Mouse (Mus musculus) cerebellum, adult 9-11 months (tissue): Measurements from ENCODE around the gene Rnase11.
"Not testable (repeated sequence)": the region's sequence is repeated elsewhere in the genome, so short reads cannot be mapped to it uniquely, and the experiment has no call there.

Experiments used
- DNase-seq: peaks from one replicate; pipeline ENCODE4 v3.0.0; 2022

Rnase11 gene

GRCm38 (mm10) chr14:51079180-51079579 lies 29.2 kb upstream of the Rnase11 start:
- no peak for DNase-seq

GRCm38 (mm10) chr14:51074335-51074734 lies 24.4 kb upstream of the Rnase11 start, which contains the start of gene Olfr750:
Gene Olfr750 (minus strand): TSS chr14:51074435.
- DNase-seq, result no peak

GRCm38 (mm10) chr14:51069617-51070016 lies 19.7 kb upstream of the Rnase11 start:
- no peak for DNase-seq

- DNase-seq, result no peak
Measured at GRCm38 (mm10) chr14:51068956-51069355, 19.0 kb upstream of the Rnase11 start.

- no peak for DNase-seq
Measured at GRCm38 (mm10) chr14:51060761-51061160, 10.8 kb upstream of the Rnase11 start.

GRCm38 (mm10) chr14:51057401-51057831 lies 7.5 kb upstream of the Rnase11 start, which contains the start of gene Rnase12:
Gene Rnase12 (minus strand): TSS chr14:51057661.
- DNase-seq, result no peak

GRCm38 (mm10) chr14:51054243-51055237 lies 4.6 kb upstream of the Rnase11 start:
- DNase-seq, result no peak

GRCm38 (mm10) chr14:51053176-51053575 lies 3.2 kb upstream of the Rnase11 start:
- no peak for DNase-seq

- DNase-seq, result no peak
Measured at GRCm38 (mm10) chr14:51051941-51052340, 2.0 kb upstream of the Rnase11 start.

- DNase-seq, result no peak
Measured at GRCm38 (mm10) chr14:51047846-51048245, 2.1 kb downstream of the Rnase11 start.

GRCm38 (mm10) chr14:51041769-51042168 lies 8.2 kb downstream of the Rnase11 start, which contains the start of gene Rnase9:
Gene Rnase9 (minus strand): TSS chr14:51041869.
- no peak for DNase-seq

GRCm38 (mm10) chr14:51036214-51036613 lies 13.7 kb downstream of the Rnase11 start:
- DNase-seq, result no peak

- DNase-seq, result no peak
Measured at GRCm38 (mm10) chr14:51035206-51035605, 14.8 kb downstream of the Rnase11 start.

- peak; percentile 7 for DNase-seq
Measured at GRCm38 (mm10) chr14:51027387-51028155, 22.4 kb downstream of the Rnase11 start.

- DNase-seq, result peak; percentile 58
Measured at GRCm38 (mm10) chr14:51026391-51027133, 23.4 kb downstream of the Rnase11 start.

GRCm38 (mm10) chr14:51024820-51025219 lies 25.1 kb downstream of the Rnase11 start:
- no peak for DNase-seq

- DNase-seq, result no peak
Measured at GRCm38 (mm10) chr14:51023457-51023856, 26.5 kb downstream of the Rnase11 start.

- DNase-seq, result no peak
Measured at GRCm38 (mm10) chr14:51017256-51017655, 32.7 kb downstream of the Rnase11 start.

GRCm38 (mm10) chr14:51015780-51016179 lies 34.2 kb downstream of the Rnase11 start:
- no peak for DNase-seq

- DNase-seq, result not testable (repeated sequence)
Measured at GRCm38 (mm10) chr14:51014724-51015123, 35.2 kb downstream of the Rnase11 start.

GRCm38 (mm10) chr14:51009572-51009971 lies 40.4 kb downstream of the Rnase11 start:
- DNase-seq, result no peak

GRCm38 (mm10) chr14:51008781-51009180 lies 41.2 kb downstream of the Rnase11 start:
- no peak for DNase-seq
